Mouse (Mus musculus) myocyte (in vitro differentiated cells): ENCODE measurements at regions not wholly inside any gene's neighbourhood (a gene's known extent, or its start where the extent isn't known, plus 50 kb on each side); places are given as distances from the start of the nearest gene placed in this dataset.

Experiments used
- CEBPB ChIP-seq: IDR thresholded peaks from 2 replicates; pipeline ENCODE4 v1.6.1; 2011; ENCODE audit warnings: mild to moderate bottlenecking, moderate library complexity; ENCODE audit not compliant: poor library complexity, insufficient read depth, severe bottlenecking
- MAX ChIP-seq: IDR thresholded peaks from one replicate; pipeline ENCODE4 v1.6.1; 2011; ENCODE audit warnings: low read depth, mild to moderate bottlenecking, control low read depth
- MYOD1 ChIP-seq, 3 experiments: IDR thresholded peaks; one replicate each; pipeline ENCODE4 v1.6.1; 2011; ENCODE audit warnings: control low read depth in 2 of 3, low read depth in 2 of 3, mild to moderate bottlenecking in 2 of 3, moderate library complexity in 1 of 3; ENCODE audit not compliant: insufficient read length in 2 of 3, control insufficient read depth in 1 of 3
- MYOG ChIP-seq, 3 experiments: IDR thresholded peaks; one replicate each; pipeline ENCODE4 v1.6.1; 2011; ENCODE audit warnings: control low read depth in 2 of 3, low read depth in 2 of 3, mild to moderate bottlenecking in 2 of 3; ENCODE audit not compliant: insufficient read length in 2 of 3, control insufficient read depth in 1 of 3, insufficient read depth in 1 of 3
- POLR2A ChIP-seq: IDR thresholded peaks from one replicate; pipeline ENCODE4 v1.6.1; 2011; ENCODE audit warnings: low read depth, mild to moderate bottlenecking, control low read depth, moderate library complexity; ENCODE audit not compliant: insufficient read length
- POLR2AphosphoS2 ChIP-seq: IDR thresholded peaks from one replicate; pipeline ENCODE4 v1.6.1; 2011; ENCODE audit warnings: low read depth, control low read depth; ENCODE audit not compliant: insufficient read length
- REST ChIP-seq: IDR thresholded peaks from one replicate; pipeline ENCODE4 v1.6.1; 2011; ENCODE audit warnings: mild to moderate bottlenecking, control low read depth, moderate library complexity; ENCODE audit not compliant: insufficient read depth, insufficient read length
- TCF12 ChIP-seq: IDR thresholded peaks from one replicate; pipeline ENCODE4 v1.6.1; 2011; ENCODE audit warnings: mild to moderate bottlenecking, control low read depth; ENCODE audit not compliant: poor library complexity, insufficient read depth, severe bottlenecking
- TCF3 ChIP-seq: IDR thresholded peaks from one replicate; pipeline ENCODE4 v1.6.1; 2011; ENCODE audit warnings: low read depth, control low read depth; ENCODE audit not compliant: insufficient read length
- USF1 ChIP-seq: IDR thresholded peaks from one replicate; pipeline ENCODE4 v1.6.1; 2011; ENCODE audit warnings: low read depth, mild to moderate bottlenecking, control low read depth, moderate library complexity

DNA sequence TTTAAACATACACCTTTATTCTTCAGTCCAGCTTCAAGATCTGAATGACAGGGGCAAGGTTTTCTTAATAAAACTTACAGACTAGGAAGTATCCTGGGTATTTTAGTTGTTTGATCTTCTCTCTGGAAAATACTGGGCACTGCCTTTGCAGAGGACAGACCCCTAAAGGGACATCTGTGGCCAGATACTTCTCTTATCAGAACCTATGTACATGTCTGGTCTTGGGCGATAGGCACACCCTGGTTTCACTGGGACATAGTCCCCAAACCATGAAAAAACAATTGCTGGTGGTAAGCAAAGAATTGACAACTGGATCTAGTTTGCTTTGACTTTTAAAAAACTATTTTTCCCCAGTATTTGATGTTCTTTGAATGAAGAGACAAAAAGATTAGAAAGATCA lies 189.5 kb upstream of the Veph1 start:
- TF ChIP-seq USF1 (no peak), MAX (no peak), POLR2A (no peak), MYOG (IDR thresholded peaks at IDR 0.05; ENCODE audit: control insufficient read depth in 1 of 3, insufficient read depth in 1 of 3, insufficient read length in 2 of 3, low read depth in 2 of 3) (no peak), CEBPB (no peak), POLR2AphosphoS2 (no peak), MYOD1 (IDR thresholded peaks at IDR 0.05; ENCODE audit: control insufficient read depth in 1 of 3, insufficient read length in 2 of 3, low read depth in 2 of 3) (no peak), TCF12 (no peak), TCF3 (no peak), REST (no peak)
